Mouse (Mus musculus) 3134 (cell line): ENCODE data around the gene Hist1h3h.

Experiments
- DNase-seq: peaks from one replicate; pipeline ENCODE4 v3.0.0-alpha.2; 2011; ENCODE audit warnings: low spot score; ENCODE audit not compliant: insufficient read length; ENCODE audit errors: extremely low read depth

Hist1h3h gene

DNA sequence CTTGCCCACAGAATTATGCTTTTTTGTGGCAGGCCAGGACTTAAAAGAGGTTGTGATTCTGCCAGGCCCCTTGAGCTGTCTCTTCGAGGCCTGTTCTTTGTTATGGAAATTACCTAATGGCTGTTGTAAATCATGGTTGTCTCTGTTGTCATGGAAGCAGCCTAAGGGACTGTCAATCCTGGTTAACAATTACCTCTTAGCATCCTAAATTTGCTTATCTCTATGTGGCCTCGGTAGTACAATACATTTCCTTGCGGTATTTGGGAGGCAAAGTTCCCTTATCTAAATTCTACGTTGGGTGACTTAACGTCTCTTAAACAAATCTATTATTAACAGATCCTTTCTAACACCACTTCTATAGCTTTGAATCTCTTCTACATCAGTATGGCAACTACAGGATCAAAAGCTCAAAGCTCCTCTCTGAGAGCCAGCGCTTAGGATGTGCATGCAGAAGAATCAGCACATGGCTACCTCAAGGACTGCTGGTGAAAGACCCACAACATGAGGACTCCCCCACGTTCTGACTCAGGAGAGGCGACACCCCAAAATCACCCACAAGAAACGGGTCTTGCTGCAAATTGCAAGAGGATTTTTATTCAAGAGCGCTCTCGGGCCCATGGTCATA is 10.6 kb downstream of the Hist1h3h start:
- DNase-seq = no peak

GRCm38 (mm10) chr13:21729544-21729943 is 12.1 kb downstream of the Hist1h3h start:
- no peak for DNase-seq

DNA sequence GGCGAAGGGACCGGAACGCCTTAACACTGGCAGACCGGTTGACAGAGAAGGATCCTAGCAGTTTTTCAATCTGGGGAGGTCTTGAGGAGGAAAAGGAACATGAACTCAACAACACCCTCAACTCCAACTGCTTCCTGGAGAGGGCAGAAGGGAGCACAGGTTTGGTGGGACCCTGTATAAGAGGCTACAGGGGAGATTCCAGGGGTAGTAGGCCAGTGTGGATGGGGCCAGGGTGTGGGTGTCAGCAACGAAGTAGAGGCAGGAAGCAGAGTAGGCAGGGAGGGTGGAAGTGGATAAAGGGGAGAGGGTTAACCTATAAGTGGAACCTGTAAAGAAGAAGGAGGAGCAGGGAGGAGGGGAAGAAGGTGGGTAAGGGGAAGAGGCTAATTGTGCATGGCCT is 16.0 kb downstream of the Hist1h3h start:
- peak; percentile 52 for DNase-seq

DNA sequence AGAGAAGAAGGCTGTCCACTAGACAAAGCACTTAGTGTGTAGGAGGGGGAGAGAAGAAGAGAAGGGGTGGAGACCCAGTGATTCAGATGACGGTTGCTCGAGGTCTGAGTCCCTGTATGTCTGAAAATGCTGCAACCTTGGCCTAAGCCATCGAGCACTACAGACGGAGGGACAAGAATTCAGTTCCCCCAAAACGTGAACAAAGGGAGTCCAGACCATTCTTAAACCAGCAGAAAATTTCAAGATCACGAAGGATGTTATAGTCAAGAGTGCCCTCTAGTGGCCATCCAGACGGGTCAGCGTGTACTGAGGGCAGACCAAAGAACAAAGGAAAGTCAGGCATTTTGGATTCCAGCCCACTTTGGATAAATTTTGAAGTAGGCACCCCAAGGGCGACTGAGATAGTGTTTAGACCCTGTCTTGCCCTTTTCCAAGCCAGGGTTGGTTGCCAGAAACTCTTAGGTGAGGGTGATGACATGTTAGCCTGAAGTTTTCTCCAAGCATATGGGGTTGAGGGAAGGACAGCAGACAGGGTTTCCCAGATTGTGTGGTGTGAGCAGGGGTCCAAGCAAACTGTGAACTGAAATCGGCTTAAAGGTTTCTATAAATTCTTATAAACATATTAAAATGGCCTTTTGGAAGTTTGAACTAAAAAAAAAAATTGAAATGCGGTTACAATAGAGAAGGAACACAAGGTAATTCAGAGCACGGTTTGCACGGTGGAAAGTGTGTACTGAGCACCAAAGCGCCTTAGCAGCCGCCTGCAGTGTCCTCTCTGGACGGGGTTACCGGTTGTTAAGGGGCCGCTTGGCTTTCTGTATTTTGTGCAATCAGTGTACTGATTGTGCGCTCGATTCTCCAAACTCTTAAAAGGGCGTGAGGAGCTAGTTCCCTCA is 16.8 kb downstream of the Hist1h3h start:
- peak; percentile 69 for DNase-seq

GRCm38 (mm10) chr13:21734906-21735767 is 17.7 kb downstream of the Hist1h3h start, which contains the start of gene Hist1h4j:
Hist1h4j (plus strand) TSS chr13:21735064.
- DNase-seq = peak; percentile 97

GRCm38 (mm10) chr13:21745006-21745405 is 27.5 kb downstream of the Hist1h3h start:
- DNase-seq = no peak

- DNase-seq = no peak
Observed at GRCm38 (mm10) chr13:21749387-21750158, 32.1 kb downstream of the Hist1h3h start.

DNA sequence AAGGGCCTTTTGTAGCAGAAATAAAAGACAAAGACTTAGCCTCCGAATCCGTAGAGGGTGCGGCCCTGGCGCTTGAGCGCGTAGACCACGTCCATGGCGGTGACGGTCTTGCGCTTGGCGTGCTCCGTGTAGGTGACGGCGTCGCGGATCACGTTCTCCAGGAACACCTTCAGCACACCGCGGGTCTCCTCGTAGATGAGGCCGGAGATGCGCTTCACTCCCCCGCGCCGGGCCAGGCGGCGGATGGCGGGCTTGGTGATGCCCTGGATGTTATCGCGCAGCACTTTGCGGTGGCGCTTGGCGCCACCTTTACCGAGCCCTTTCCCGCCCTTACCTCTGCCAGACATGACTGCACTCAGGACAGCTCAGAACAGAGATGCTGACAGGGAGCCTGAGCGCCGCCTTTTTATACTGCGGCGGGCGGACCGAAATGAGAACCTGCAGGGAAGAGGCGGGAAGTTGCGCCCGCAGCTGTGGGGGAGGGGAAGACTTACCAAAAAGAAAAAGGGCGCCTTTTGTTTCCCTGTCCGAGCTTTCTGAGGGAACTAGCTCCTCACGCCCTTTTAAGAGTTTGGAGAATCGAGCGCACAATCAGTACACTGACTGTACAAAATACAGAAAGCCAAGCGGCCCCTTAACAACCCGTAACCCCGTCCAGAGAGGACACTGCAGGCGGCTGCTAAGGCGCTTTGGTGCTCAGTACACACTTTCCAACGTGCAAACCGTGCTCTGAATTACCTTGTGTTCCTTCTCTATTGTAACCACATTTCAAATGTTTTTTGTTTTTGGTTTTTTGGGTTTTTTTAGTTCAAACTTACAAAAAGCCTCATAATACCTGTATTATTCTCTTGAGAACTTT is 32.9 kb downstream of the Hist1h3h start, which contains the start of gene Hist1h4k:
Gene Hist1h4k (minus strand): TSS at position 347 of the 859 bp plus-strand sequence.
- DNase-seq = peak; percentile 94

DNA sequence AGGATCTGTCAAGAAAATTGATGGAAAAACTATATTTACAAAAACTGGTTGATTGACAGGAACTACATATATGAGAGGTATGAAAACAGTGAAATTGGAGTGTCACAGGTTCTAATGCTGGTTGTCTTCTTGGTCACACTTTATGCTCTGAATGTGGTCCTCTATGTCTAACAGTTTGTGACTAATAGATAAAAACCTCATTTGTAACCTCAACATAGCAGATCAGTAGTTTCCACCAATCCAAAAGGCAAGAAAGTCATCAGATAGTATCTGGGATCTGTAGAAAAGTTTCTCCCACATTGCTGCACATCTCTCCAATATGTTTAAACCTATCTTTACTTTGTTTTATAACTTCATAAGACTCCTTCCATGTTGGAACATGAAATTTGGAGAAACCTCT is 34.0 kb downstream of the Hist1h3h start:
- DNase-seq = peak; percentile 37

GRCm38 (mm10) chr13:21751827-21752226 is 34.4 kb downstream of the Hist1h3h start:
- peak; percentile 46 for DNase-seq

GRCm38 (mm10) chr13:21752356-21752755 is 34.9 kb downstream of the Hist1h3h start:
- DNase-seq = peak; percentile 51

- no peak for DNase-seq
Observed at GRCm38 (mm10) chr13:21753051-21753523, 35.6 kb downstream of the Hist1h3h start.

DNA sequence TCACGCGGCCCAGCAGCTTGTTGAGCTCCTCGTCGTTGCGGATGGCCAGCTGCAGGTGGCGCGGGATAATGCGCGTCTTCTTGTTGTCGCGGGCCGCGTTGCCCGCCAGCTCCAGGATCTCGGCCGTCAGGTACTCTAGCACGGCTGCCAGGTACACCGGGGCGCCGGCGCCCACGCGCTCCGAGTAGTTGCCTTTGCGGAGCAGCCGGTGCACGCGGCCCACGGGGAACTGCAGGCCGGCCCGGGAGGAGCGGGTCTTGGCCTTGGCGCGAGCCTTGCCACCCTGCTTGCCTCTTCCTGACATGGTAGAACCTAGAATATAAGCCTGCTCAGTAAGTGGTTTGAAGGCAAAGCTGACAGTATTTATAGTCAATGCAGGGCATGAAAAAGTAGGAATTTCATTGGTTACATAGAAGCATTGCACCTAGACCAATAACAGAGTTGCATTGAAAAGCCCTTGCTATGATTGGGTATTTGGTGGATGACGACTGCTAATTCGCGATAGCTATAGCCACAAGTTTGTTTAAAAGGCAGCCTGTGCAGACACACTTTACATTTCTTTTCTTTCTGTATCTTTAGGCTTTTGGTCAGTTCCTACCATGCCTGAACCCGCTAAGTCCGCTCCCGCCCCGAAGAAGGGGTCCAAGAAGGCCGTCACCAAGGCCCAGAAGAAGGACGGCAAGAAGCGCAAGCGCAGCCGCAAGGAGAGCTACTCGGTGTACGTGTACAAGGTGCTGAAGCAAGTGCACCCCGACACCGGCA is 36.2 kb downstream of the Hist1h3h start, which contains the start of the genes Hist1h2ak and Hist1h2bn:
Gene Hist1h2ak (minus strand): TSS at position 304 of the 762 bp plus-strand sequence.
Gene Hist1h2bn (plus strand): TSS at position 600 of the 762 bp plus-strand sequence.
- DNase-seq = peak; percentile 95

- peak; percentile 72 for DNase-seq
Observed at GRCm38 (mm10) chr13:21754294-21755001, 37.0 kb downstream of the Hist1h3h start.

- DNase-seq = no peak
Observed at GRCm38 (mm10) chr13:21755707-21756106, 38.2 kb downstream of the Hist1h3h start.
